Mouse (Mus musculus) lung, postnatal 14 days (tissue): ENCODE data around the gene Creb3l2.

Source experiments
- DNase-seq: peaks from one replicate; pipeline ENCODE4 v3.0.0; 2021

Gene Creb3l2

GRCm38 (mm10) chr6:37441251-37442011 is 515 bp downstream of the Creb3l2 start:
- peak; percentile 51 for DNase-seq

- DNase-seq, result peak; percentile 33
Measured at GRCm38 (mm10) chr6:37440491-37441250, 1.3 kb downstream of the Creb3l2 start.

- DNase-seq, result peak; percentile 22
Measured at GRCm38 (mm10) chr6:37439676-37440490, 2.1 kb downstream of the Creb3l2 start.

- DNase-seq, result no peak
Measured at GRCm38 (mm10) chr6:37438510-37438909, 3.4 kb downstream of the Creb3l2 start.

GRCm38 (mm10) chr6:37437086-37437485 is 4.9 kb downstream of the Creb3l2 start:
- no peak for DNase-seq

GRCm38 (mm10) chr6:37435391-37435790 is 6.6 kb downstream of the Creb3l2 start:
- DNase-seq, result no peak

- DNase-seq, result no peak
Measured at GRCm38 (mm10) chr6:37429849-37430470, 12.0 kb downstream of the Creb3l2 start.

GRCm38 (mm10) chr6:37428947-37429346 is 13.0 kb downstream of the Creb3l2 start:
- no peak for DNase-seq

GRCm38 (mm10) chr6:37428044-37428443 is 13.9 kb downstream of the Creb3l2 start:
- DNase-seq, result no peak

GRCm38 (mm10) chr6:37426615-37427014 is 15.3 kb downstream of the Creb3l2 start:
- DNase-seq, result no peak

- DNase-seq, result no peak
Measured at GRCm38 (mm10) chr6:37425833-37426232, 16.1 kb downstream of the Creb3l2 start.

GRCm38 (mm10) chr6:37425075-37425474 is 16.9 kb downstream of the Creb3l2 start:
- DNase-seq, result no peak

GRCm38 (mm10) chr6:37424374-37424773 is 17.6 kb downstream of the Creb3l2 start:
- peak; percentile 47 for DNase-seq

- peak; percentile 53 for DNase-seq
Measured at GRCm38 (mm10) chr6:37423386-37423785, 18.6 kb downstream of the Creb3l2 start.

- DNase-seq, result no peak
Measured at GRCm38 (mm10) chr6:37421124-37421523, 20.8 kb downstream of the Creb3l2 start.

GRCm38 (mm10) chr6:37419445-37419941 is 22.5 kb downstream of the Creb3l2 start:
- no peak for DNase-seq

GRCm38 (mm10) chr6:37418931-37419330 is 23.0 kb downstream of the Creb3l2 start:
- no peak for DNase-seq

GRCm38 (mm10) chr6:37416743-37417142 is 25.2 kb downstream of the Creb3l2 start:
- no peak for DNase-seq

GRCm38 (mm10) chr6:37415505-37415904 is 26.4 kb downstream of the Creb3l2 start:
- DNase-seq, result no peak

GRCm38 (mm10) chr6:37415034-37415433 is 26.9 kb downstream of the Creb3l2 start:
- peak; percentile 81 for DNase-seq

GRCm38 (mm10) chr6:37414576-37414975 is 27.4 kb downstream of the Creb3l2 start:
- no peak for DNase-seq

- no peak for DNase-seq
Measured at GRCm38 (mm10) chr6:37411696-37412095, 30.2 kb downstream of the Creb3l2 start.

- DNase-seq, result no peak
Measured at GRCm38 (mm10) chr6:37409829-37410228, 32.1 kb downstream of the Creb3l2 start.
